Mouse (Mus musculus) liver, embryonic 16.5 days (tissue): ENCODE measurements around the gene Lat. TPM values are rescaled to one million over a fixed set of nuclear protein-coding genes. Genes with fewer than 3 reads are reported as not detected.
"Not testable (repeated sequence)": the region's sequence is repeated elsewhere in the genome, so short reads cannot be mapped to it uniquely, and the experiment has no call there.

Experiments used
- ATAC-seq: fragments of 200-750 bp; cut with Nextera tagmentation; 2 replicates; pipeline ENCODE4 v1.8.0; 2017; ENCODE audit warnings: low read depth, mild to moderate bottlenecking, moderate number of reproducible peaks, moderate library complexity
- H3K27ac ChIP-seq: fragments of 300-500 bp; sonication (generic); 2 replicates; pipeline ENCODE4 v1.5.1; 2014; ENCODE audit warnings: mild to moderate bottlenecking, low read length
- H3K27me3 ChIP-seq: fragments of 300-500 bp; sonication (generic); 2 replicates; pipeline ENCODE4 v1.6.1; 2014; ENCODE audit warnings: low read depth, low read length, mixed read lengths; ENCODE audit not compliant: control insufficient read depth, insufficient read depth
- H3K36me3 ChIP-seq: fragments of 300-500 bp; sonication (generic); 2 replicates; pipeline ENCODE4 v1.6.1; 2014; ENCODE audit warnings: mild to moderate bottlenecking; ENCODE audit not compliant: control insufficient read depth, insufficient read depth
- H3K4me1 ChIP-seq: fragments of 300-500 bp; sonication (generic); 2 replicates; pipeline ENCODE4 v1.6.1; 2014; ENCODE audit warnings: low read depth, low read length, mixed read lengths; ENCODE audit not compliant: control insufficient read depth
- H3K4me2 ChIP-seq: fragments of 300-500 bp; sonication (generic); 2 replicates; pipeline ENCODE4 v1.6.1; 2014; ENCODE audit warnings: low read depth, low read length, mixed read lengths
- H3K4me3 ChIP-seq: fragments of 300-500 bp; sonication (generic); 2 replicates; pipeline ENCODE4 v1.5.1; 2014; ENCODE audit warnings: low read depth, mild to moderate bottlenecking, low read length
- H3K9ac ChIP-seq: fragments of 300-500 bp; sonication (generic); 2 replicates; pipeline ENCODE4 v1.6.1; 2014; ENCODE audit warnings: low read depth, low read length
- H3K9me3 ChIP-seq: fragments of 300-500 bp; sonication (generic); replicated peaks from 2 replicates; pipeline ENCODE4 v1.6.1; 2016; ENCODE audit warnings: low read length; ENCODE audit not compliant: control insufficient read depth
- WGBS: fragments of 180-500 bp; shearing (Covaris S2); extraction: QIAGEN DNeasy Blood & Tissue Kit; methylation state at CpG from one replicate; pipeline ENCODE4 v1.1.7; 2014; ENCODE audit not compliant: insufficient replicate concordance; 5-methylcytosine and 5-hydroxymethylcytosine counted together
- polyA plus RNA-seq: library from polyadenylated mRNA; unstranded; fragments of >200 nt; fragmentation: Nextera tagmentation; extraction: Ambion mirVana; gene quantifications from 2 replicates; pipeline ENCODE4 v1.2.1, GENCODE M21; 2015

The Lat gene
- polyA plus RNA-seq, 1 experiment from 2014 or later = 5.4 TPM

DNA sequence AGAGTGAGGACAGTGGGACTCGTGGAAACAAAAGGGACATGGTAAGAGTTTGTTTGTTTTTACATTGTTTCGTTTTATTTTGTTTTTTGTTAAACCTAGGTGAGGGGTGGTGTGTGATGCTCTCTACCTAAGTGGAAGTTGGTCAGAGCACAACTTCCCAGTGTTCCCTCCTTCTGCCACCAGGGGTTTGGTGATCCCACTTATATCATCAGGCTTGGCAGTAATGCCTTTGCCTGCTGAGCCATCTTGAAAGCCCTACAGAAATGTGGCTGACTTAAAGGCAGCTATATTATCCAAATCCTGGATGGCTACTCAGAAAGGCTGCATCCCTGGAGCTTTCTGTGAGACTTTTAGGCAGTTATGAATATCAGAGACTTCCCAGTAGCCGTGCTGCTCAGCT, 36.7 kb downstream of the Lat start:
- WGBS = 53% methylated on average over 3 of the region's 3 CpGs
- H3K4me1 ChIP-seq = no peaks in the 10 kb centered on the region
- H3K4me2 ChIP-seq = no peak overlapping the region
- no peak overlapping the region for H3K27ac ChIP-seq
- no peaks in the 10 kb centered on the region for H3K36me3 ChIP-seq
- H3K9ac ChIP-seq = no peak overlapping the region
- no peaks in the 10 kb centered on the region for H3K9me3 ChIP-seq
- no peak for ATAC-seq
- H3K27me3 ChIP-seq = no peaks in the 10 kb centered on the region
- H3K4me3 ChIP-seq = no peak overlapping the region

DNA sequence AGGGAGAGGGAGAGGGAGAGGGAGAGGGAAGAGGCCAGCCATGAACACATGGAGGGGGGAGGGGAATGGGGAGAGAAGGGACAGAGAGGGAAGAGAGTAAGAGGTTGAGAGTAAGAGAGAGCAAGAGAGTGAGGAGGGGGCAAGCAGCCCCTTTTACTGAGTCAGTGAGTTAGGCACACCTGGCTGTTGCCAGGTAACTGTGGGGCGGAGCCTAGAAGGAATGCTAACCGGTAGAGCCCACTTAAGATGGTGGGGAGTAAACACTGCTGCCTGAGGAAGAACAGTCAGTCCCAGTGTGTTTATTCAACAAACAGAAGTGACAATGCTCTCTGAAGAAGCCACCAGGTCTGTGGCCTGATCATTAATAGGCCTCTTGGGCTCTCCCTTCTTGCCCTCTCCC, 38.7 kb downstream of the Lat start:
- H3K9ac ChIP-seq = no peak overlapping the region
- H3K27me3 ChIP-seq = no peaks in the 10 kb centered on the region
- no peaks in the 10 kb centered on the region for H3K4me1 ChIP-seq

DNA sequence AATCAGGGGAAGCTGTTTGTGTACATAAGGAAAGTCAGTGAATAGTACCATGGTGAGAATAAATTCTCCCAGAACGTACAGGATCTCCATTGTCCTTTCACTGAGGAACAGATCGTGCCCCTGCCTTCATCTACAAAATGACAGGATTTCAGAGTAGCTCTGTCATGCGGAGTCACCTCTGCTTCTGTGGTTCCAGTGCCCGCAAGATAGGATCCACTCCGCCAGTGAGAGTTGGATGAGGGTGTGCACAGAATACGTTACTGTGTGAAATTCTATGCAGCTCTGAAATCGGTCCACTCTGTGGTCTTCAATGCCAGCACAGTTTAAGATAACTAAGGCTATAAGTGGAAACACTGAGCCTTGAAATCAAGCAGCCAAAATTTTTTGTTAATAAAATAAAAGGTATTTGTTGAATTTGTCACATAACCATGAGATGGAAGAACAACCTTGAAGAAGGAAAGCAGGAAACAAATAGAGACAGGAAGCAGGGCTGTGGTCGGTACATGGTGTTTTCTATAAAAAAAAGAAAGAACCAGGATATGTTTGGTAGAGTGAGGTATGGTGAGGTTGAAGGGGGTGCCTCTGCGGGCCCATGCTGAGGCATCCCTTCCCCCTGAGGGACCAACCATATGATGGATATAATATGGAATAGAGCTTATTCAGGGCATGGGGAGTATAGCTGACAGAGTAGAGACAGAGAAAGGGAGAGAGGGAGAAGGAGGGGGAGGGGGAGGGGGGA, 39.3 kb downstream of the Lat start:
- WGBS = 34% methylated on average over 9 of the region's 9 CpGs
- H3K9ac ChIP-seq = no peak overlapping the region

More for the DNA sequence above, 38.7 kb downstream of the Lat start:
- no peak overlapping the region for H3K4me2 ChIP-seq
- no peak overlapping the region for H3K27ac ChIP-seq
- no peaks in the 10 kb centered on the region for H3K9me3 ChIP-seq
- H3K4me3 ChIP-seq = no peak overlapping the region
- ATAC-seq = no peak
- H3K36me3 ChIP-seq = no peaks in the 10 kb centered on the region
- 33% methylated on average over 2 of the region's 2 CpGs for WGBS

DNA sequence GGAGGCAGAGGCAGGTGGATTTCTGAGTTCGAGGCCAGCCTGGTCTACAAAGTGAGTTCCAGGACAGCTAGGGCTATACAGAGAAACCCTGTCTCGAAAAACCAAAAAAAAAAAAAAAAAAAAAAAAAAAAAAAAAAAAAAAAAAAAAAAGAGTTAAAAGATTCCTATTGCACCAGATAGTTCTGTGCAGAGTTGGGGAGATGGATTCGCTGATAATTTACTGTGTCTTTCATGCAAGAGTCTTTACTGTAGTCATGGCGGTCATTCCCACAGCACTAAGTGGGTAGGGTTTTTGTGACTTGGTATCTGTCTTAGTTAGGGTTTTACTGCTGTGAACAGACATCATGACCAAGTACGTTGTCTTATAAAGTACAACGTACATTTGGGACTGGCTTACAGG, 40.5 kb downstream of the Lat start:
- not testable (repeated sequence) for H3K4me1 ChIP-seq, H3K9ac ChIP-seq, H3K4me3 ChIP-seq, H3K36me3 ChIP-seq, ATAC-seq, H3K4me2 ChIP-seq, H3K27me3 ChIP-seq, H3K27ac ChIP-seq, H3K9me3 ChIP-seq
- WGBS = 77% methylated on average over 4 of the region's 6 CpGs

More for the DNA sequence above, 39.3 kb downstream of the Lat start:
- no peak for ATAC-seq
- H3K9me3 ChIP-seq = no peaks in the 10 kb centered on the region
- H3K4me2 ChIP-seq = no peak overlapping the region
- no peak overlapping the region for H3K27ac ChIP-seq
- no peaks in the 10 kb centered on the region for H3K27me3 ChIP-seq
- no peaks in the 10 kb centered on the region for H3K4me1 ChIP-seq
- no peaks in the 10 kb centered on the region for H3K36me3 ChIP-seq
- H3K4me3 ChIP-seq = no peak overlapping the region

DNA sequence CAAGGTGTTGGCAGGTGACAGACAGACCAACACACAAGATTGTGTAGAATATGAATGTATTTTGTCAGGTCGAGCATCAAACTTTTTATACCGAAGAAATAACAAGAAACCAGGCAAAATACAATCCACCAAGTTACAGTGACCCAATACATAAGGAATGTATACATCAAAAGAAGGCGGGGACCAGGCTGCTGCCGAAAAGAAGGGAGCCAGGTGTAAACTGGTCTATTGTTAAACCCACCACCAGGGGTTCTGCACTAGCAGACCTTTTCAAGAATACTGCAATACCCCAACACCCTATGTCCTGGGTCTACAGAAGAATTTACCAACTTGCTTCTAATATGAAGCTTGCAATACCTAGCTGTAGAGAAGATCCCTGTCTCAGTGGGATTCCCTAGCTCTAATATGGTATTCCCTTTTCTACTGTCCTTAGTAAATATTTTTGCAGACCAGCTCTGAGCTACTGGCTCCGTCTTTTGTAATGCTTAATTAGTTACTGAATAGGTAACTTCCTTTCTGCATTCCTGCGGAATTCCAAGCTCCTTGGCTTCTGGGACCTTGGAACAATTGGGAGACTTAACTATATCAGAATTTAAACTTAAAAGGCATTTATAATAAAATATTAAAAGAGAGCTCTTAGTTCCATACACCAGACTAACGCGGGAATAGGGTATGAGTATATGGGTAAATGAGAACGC, 43.6 kb downstream of the Lat start:
- H3K9ac ChIP-seq, H3K27me3 ChIP-seq, H3K4me2 ChIP-seq, H3K4me3 ChIP-seq, H3K36me3 ChIP-seq, H3K9me3 ChIP-seq, H3K4me1 ChIP-seq, ATAC-seq, H3K27ac ChIP-seq: not testable (repeated sequence)
- WGBS = 35% methylated on average over 9 of the region's 9 CpGs

DNA sequence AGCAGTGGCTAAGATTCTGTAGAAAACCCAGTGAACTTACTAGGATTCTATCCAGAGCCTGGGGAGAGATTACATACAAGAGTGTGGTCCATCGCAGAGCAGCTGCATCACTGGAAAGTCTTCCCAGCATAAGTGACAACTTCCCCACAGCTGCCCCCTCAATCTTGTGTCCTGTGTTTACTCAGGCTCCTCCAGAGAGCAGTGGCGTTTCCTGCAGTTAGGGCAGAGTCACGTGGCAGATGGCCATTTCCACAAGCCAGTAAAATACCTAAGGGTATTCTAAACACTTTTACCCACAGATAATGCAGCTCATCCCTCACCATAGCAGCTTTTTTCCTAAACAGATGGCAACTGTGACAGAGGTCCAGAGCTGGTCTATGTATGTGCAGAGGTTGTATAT, 44.6 kb downstream of the Lat start:
- Histone ChIP-seq H3K4me1 (no peaks in the 10 kb centered on the region), H3K36me3 (no peaks in the 10 kb centered on the region), H3K9me3 (no peaks in the 10 kb centered on the region), H3K4me3 (no peak overlapping the region), H3K4me2 (no peak overlapping the region), H3K9ac (no peak overlapping the region), H3K27me3 (no peaks in the 10 kb centered on the region), H3K27ac (no peak overlapping the region)
- WGBS = 10% methylated on average over 3 of the region's 3 CpGs
- no peak for ATAC-seq

DNA sequence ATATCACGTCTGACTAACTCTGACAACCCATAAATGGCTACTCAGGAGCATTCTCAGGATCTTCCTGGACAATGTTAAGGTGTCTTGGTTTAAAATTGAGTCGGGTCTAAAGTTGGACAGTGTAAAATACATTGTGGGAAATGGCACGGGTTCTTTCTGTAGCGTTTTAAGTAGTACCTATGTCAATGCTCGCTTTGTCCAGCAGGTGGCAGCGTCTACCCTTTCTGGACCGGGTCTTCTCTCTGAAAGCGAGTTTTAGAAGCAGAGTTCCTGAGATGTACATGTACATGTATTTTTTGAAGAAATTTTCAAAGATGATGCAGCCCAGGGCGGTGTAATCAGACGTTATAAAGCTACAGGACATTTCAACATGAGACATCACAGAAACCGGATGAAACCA, 45.6 kb downstream of the Lat start:
- Histone ChIP-seq H3K36me3 (no peaks in the 10 kb centered on the region), H3K4me1 (no peaks in the 10 kb centered on the region), H3K27ac (no peak overlapping the region), H3K27me3 (no peaks in the 10 kb centered on the region), H3K9ac (no peak overlapping the region), H3K4me2 (no peak overlapping the region), H3K9me3 (no peaks in the 10 kb centered on the region), H3K4me3 (no peak overlapping the region)
- WGBS = 4% methylated on average over 11 of the region's 11 CpGs
- no peak for ATAC-seq

DNA sequence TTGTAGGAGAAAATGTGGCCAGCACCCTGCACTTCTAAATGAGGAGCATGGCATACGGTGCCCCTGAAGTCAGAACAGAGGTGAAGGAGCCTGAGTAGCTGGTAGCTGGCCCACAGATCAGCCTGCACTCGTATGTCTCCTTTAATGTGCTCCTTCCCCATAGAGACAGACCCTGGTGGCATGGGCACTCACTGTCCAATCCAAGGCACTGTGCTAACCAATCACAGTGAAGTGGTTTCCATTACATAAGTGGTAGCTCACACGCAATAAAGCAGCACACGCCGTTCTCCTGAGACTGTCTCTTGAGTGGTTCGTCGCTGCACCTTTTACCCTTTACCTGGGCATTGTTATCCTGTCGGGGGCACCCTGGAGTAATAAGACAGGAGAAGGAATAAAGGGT, 55.1 kb downstream of the Lat start:
- ATAC-seq = no peak
- Histone ChIP-seq H3K9me3 (no peaks in the 10 kb centered on the region), H3K4me2 (no peak overlapping the region), H3K27ac (no peak overlapping the region), H3K4me3 (no peak overlapping the region), H3K36me3 (no peaks in the 10 kb centered on the region), H3K4me1 (no peaks in the 10 kb centered on the region), H3K27me3 (no peaks in the 10 kb centered on the region), H3K9ac (no peak overlapping the region)
- WGBS = 65% methylated on average over 8 of the region's 8 CpGs
